In the genomic region with DNA sequence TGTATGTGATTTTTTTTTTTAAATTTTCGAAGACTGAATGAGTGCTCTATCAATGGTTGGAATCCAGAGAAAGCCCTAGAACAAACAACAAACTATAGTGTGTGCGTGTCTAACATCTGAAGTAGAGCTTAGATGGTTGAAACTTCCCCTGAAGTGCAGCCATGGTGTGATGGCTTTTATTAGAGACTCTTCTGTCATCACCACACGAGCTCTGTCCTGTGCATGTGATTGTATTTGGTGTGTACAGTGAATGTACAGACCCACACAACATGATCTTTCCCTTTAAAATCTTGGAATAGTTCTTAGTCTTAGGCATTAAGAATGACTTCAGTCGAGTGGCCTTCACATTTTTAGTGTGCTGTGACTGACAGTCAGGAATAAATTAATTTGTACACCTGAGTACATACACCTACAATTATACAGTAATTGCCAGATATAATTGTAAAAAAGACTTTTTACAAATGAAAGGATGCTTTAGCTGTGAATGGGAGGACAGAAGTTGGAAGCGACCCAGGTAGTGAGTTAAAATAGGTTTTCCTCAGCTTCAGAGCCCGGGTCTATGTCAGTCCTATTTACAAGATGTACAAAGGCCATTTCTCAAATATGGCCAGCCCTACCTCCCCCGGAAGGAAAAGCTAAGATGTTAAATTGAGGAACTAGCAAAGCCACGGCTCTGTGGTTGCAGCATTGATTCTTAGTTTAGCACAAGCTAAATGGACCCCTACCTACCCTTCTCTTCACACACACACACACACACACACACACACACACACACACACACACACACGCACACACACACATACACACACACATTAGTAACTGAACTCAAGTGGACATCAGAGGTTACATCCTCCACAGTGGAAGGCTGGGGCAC, we compare ENCODE assay signal across 18 mouse cellular contexts. TPM values are rescaled to one million over a fixed set of nuclear protein-coding genes. Genes with fewer than 3 reads are reported as not detected.
DNase-seq lines count a peak whose midpoint lies in the region; ATAC-seq lines count a peak whose summit lies in the region.
"Had no signal": no experiment of that assay in that cellular context is flagged by ENCODE, and none has a peak within 500 bp of the region (broad histone marks: within the 10 kb centered on the region; RNA-seq: fewer than 3 reads in every experiment).

No protein-coding gene starts in this region.

- no peaks in the 10 kb centered on the region for H3K27me3 ChIP-seq in midbrain, embryonic 15.5 days (replicated peaks)
- H3K27me3 ChIP-seq: limb, embryonic 15.5 days; midbrain, embryonic 13.5 days had no signal

- no peak overlapping the region for H3K4me2 ChIP-seq in midbrain, embryonic 15.5 days
- H3K4me2 ChIP-seq: limb, embryonic 15.5 days; midbrain, embryonic 13.5 days had no signal

- DNase-seq in 416B (ENCODE audit: low read depth) (peak; percentile 87), A20 (ENCODE audit: low read depth, low spot score) (peak; percentile 86), MN1 (ENCODE audit: low spot score) (no peak)
- no peak for DNase-seq in thymus, adult 18-20 months
- DNase-seq: cerebellum, adult 8-10 months; kidney, adult 9 months; lung, postnatal 14 days had no signal

- ATAC-seq in granulocyte monocyte progenitor cell, adult 5-6 weeks (replicated peaks; ENCODE audit: poor library complexity, severe bottlenecking), result peak; percentile 20
- 0 out of 2 replicates have a peak, but pooled peaks have one; percentile 11 for ATAC-seq in megakaryocyte progenitor cell, adult 5-6 weeks (replicated peaks; ENCODE audit: poor library complexity)
- no peak for ATAC-seq in midbrain, embryonic 15.5 days (replicated peaks)
- ATAC-seq: forebrain, embryonic 14.5 days; hindbrain, postnatal 0 days; midbrain, embryonic 13.5 days had no signal

- 86% methylated on average over 9 of the region's 9 CpGs for WGBS in midbrain, embryonic 15.5 days

- H3K4me1 ChIP-seq in midbrain, embryonic 15.5 days, result no peaks in the 10 kb centered on the region
- H3K4me1 ChIP-seq: limb, embryonic 15.5 days; midbrain, embryonic 13.5 days had no signal

- H3K27ac ChIP-seq in midbrain, embryonic 15.5 days, result no peak overlapping the region
- H3K27ac ChIP-seq: heart, adult 2 months; hindbrain, postnatal 0 days; limb, embryonic 15.5 days; midbrain, embryonic 13.5 days had no signal

- no peak overlapping the region for H3K4me3 ChIP-seq in midbrain, embryonic 15.5 days
- H3K4me3 ChIP-seq: heart, adult 2 months; limb, embryonic 15.5 days; midbrain, embryonic 13.5 days had no signal

- no peak overlapping the region for H3K9ac ChIP-seq in midbrain, embryonic 15.5 days
- H3K9ac ChIP-seq: limb, embryonic 15.5 days; midbrain, embryonic 13.5 days had no signal

- no peaks in the 10 kb centered on the region for H3K9me3 ChIP-seq in midbrain, embryonic 15.5 days
- H3K9me3 ChIP-seq: limb, embryonic 15.5 days; midbrain, embryonic 13.5 days had no signal

- no peaks in the 10 kb centered on the region for H3K36me3 ChIP-seq in midbrain, embryonic 15.5 days (replicated peaks)
- H3K36me3 ChIP-seq: limb, embryonic 15.5 days; midbrain, embryonic 13.5 days had no signal

RNA-seq across cellular contexts. Expression of a gene that starts 50.4 kb away (rescaled TPM):
- total RNA-seq in granulocyte monocyte progenitor cell, adult 5-6 weeks (2014; fragmentation: Nextera tagmentation), result 450 and 461 TPM in 2 replicates
- total RNA-seq in granulocyte monocyte progenitor cell, adult 5-6 weeks (2017), result 316 and 346 TPM in 2 replicates
- 524 and 595 TPM in 2 replicates for total RNA-seq in megakaryocyte progenitor cell, adult 5-6 weeks (2015)
- 311 and 321 TPM in 2 replicates for total RNA-seq in megakaryocyte progenitor cell, adult 5-6 weeks (2017)
- 12.0 and 12.9 TPM in 2 replicates for polyA plus RNA-seq in midbrain, embryonic 15.5 days (2015; fragmentation: Nextera tagmentation; extraction: Ambion mirVana)

RNA-seq across cellular contexts. Expression of a gene that starts 50.6 kb away (rescaled TPM):
- not detected in 2 replicates for total RNA-seq in granulocyte monocyte progenitor cell, adult 5-6 weeks (2014; fragmentation: Nextera tagmentation)
- total RNA-seq in granulocyte monocyte progenitor cell, adult 5-6 weeks (2017), result not detected in 2 replicates
- 0.12 and 0.27 TPM in 2 replicates for total RNA-seq in megakaryocyte progenitor cell, adult 5-6 weeks (2015)
- 0.17 TPM in 1 of 2 replicates, not detected in the other for total RNA-seq in megakaryocyte progenitor cell, adult 5-6 weeks (2017)
- polyA plus RNA-seq in midbrain, embryonic 15.5 days (2015; fragmentation: Nextera tagmentation; extraction: Ambion mirVana), result 0.06 TPM in 2 replicates
- total RNA-seq: heart, adult 2 months; hindbrain, postnatal 0 days; left cerebral cortex, adult 18-20 months had no signal
- polyA plus RNA-seq: forebrain, embryonic 14.5 days; heart, postnatal 0 days; limb, embryonic 15.5 days; stomach, embryonic 14.5 days had no signal

Comparison
In these comparisons a context has a peak if more than half of its experiments do, and no peak if none do; other contexts are left out.
1. DNase-seq: peak in 416B (single experiment) and A20 (single experiment); none in MN1 (single experiment) and thymus, adult 18-20 months (0 of 2).